ENCODE assay signal across 8 mouse cellular contexts in the genomic region with DNA sequence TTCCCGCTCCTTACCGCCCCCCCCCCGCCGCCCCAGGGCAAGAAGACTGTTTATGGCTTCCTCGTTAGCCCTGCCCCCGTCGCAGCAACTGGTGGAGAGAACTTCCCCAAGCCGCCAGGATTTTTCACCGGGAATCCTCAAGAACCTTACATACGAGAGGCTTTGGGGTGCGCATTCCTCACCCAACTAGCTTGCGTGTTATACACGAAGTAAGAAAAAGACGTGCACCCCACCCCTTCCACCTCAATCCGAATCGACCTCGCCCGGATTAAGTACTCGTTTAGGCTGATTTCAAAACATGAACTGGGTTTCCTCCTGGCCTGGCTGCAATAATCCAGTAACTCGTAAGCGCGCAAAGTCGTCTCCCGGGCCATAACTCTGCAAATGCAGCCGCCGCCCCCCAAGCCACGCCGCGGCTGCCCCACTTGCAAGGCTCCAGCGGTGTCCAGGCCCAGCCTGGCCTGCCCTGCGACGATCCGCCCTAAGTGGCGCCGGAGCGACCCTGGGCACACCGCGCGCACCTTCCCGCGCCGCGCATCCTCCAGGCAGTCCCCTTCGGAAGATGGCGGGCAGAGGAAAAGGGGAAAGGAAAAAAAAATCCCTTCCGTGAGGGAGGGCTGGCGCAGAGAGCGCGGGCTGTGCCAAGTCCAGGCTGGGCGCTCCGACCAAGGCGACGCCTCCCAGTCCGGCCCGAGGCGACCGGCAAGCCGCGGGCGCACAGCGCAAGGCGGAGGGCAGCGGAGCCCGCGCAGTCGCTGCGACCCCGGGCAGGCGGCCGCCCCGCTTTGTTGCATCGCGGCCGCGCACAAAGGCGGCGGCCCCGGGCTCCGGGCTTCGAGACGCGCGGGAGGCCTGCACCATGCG. TPM values are rescaled to one million over a fixed set of nuclear protein-coding genes. Genes with fewer than 3 reads are reported as not detected.
A peak's percentile ranks its signal among the peaks of the same experiment; 100 is the strongest.
DNase-seq lines count a peak whose midpoint lies in the region; ATAC-seq and TF ChIP-seq lines count a peak whose summit lies in the region.

No protein-coding gene starts in this region.

- H3K27me3 ChIP-seq in heart, adult 2 months (ENCODE audit: control insufficient read depth, insufficient read depth, low read length): no peaks in the 10 kb centered on the region; the same call in 1 of the 2 replicates
- H3K27me3 ChIP-seq in lung, embryonic 15.5 days: no peaks in the 10 kb centered on the region

- TF ChIP-seq CTCF in heart, adult 2 months (IDR thresholded peaks at IDR 0.05): no peak

- H3K9ac ChIP-seq in heart, adult 2 months (ENCODE audit: low read depth, low read length): peak overlapping the region; percentile 94
- H3K9ac ChIP-seq in lung, embryonic 15.5 days: peak overlapping the region; percentile 97

- intact Hi-C loops in heart, adult 2 months (cut with DNase I): loop anchor here (2.0 kb wide), 1 partner anchor 40 kb away; the partner anchor contains the start of gene Wdr5

- no peaks in the 10 kb centered on the region for H3K9me3 ChIP-seq in lung, embryonic 15.5 days

- TF ChIP-seq POLR2A in heart, adult 2 months (IDR thresholded peaks at IDR 0.05; ENCODE audit: insufficient read depth, low read depth, low read length): no peak

- peaks cover 11% of the 10 kb centered on the region for H3K79me2 ChIP-seq in heart, adult 2 months (replicated peaks; ENCODE audit: control insufficient read depth, insufficient read depth, low read length)

- no peaks in the 10 kb centered on the region; the same call in 1 of the 2 replicates for H3K36me3 ChIP-seq in heart, adult 2 months (ENCODE audit: control insufficient read depth, insufficient read depth, low read length)
- no peaks in the 10 kb centered on the region for H3K36me3 ChIP-seq in lung, embryonic 15.5 days

- H3K4me2 ChIP-seq in lung, embryonic 15.5 days: peak overlapping the region; percentile 72

- peak overlapping the region; percentile 86 for H3K27ac ChIP-seq in heart, adult 2 months
- H3K27ac ChIP-seq in lung, embryonic 15.5 days: peak overlapping the region; percentile 96

- no peak for TF ChIP-seq EP300 in heart, adult 2 months (IDR thresholded peaks at IDR 0.05; ENCODE audit: insufficient read depth, low read depth, low read length)

- under 1% methylated on average over 84 of the region's 84 CpGs for WGBS in heart, adult 2 months
- under 1% methylated on average over 83 of the region's 84 CpGs for WGBS in lung, embryonic 15.5 days

- peak; percentile 24; the same call in 1 of the 2 replicates for ATAC-seq in lung, embryonic 15.5 days (ENCODE audit: borderline replicate concordance, extremely low read depth, low FRiP score, low TSS enrichment)
- ATAC-seq in megakaryocyte progenitor cell, adult 5-6 weeks (replicated peaks; ENCODE audit: poor library complexity): no peak

- H3K4me1 ChIP-seq in heart, adult 2 months (ENCODE audit: control insufficient read depth, insufficient read depth, low read length): peaks cover 27% of the 10 kb centered on the region
- peaks cover 41% of the 10 kb centered on the region for H3K4me1 ChIP-seq in lung, embryonic 15.5 days

- H3K4me3 ChIP-seq in heart, adult 2 months: peak overlapping the region; percentile 92
- peak overlapping the region; percentile 91 for H3K4me3 ChIP-seq in lung, embryonic 15.5 days

- peak; percentile 26 for DNase-seq in right cerebral cortex, adult 18-20 months
- DNase-seq in right cerebral cortex, postnatal 36 days (ENCODE audit: low spot score in 2 of 2): no peak
- peak; percentile 52 to 54 for DNase-seq in cerebellum, postnatal 36 days
- peak; percentile 31 to 70 for DNase-seq in heart, adult 2 months
- DNase-seq in kidney, adult 9 months: peak; percentile 49
- peak; percentile 53 to 64 for DNase-seq in right cerebral cortex, postnatal 10 days (ENCODE audit: low spot score in 2 of 2)

RNA-seq across cellular contexts. Expression of gene Brd3, which starts 32.6 kb away (rescaled TPM):
- total RNA-seq in heart, adult 2 months (2021): 10 to 100 TPM; 27.0 to 28.7 TPM
- polyA plus RNA-seq in heart, adult 2 months (2012; rRNA removed): 12.5 and 13.1 TPM in 2 replicates
- polyA plus RNA-seq in lung, embryonic 15.5 days (2015; fragmentation: Nextera tagmentation; extraction: Ambion mirVana): 89.1 and 90.0 TPM in 2 replicates
- 52.4 and 54.7 TPM in 2 replicates for total RNA-seq in megakaryocyte progenitor cell, adult 5-6 weeks (2015)
- 26.7 and 29.4 TPM in 2 replicates for total RNA-seq in megakaryocyte progenitor cell, adult 5-6 weeks (2017)

RNA-seq across cellular contexts. Expression of gene Brd3os, which starts 32.7 kb away (rescaled TPM):
- under 1 TPM; 0.65 to 0.98 TPM for total RNA-seq in heart, adult 2 months (2021)
- polyA plus RNA-seq in heart, adult 2 months (2012; rRNA removed): 3.9 TPM in 2 replicates
- polyA plus RNA-seq in lung, embryonic 15.5 days (2015; fragmentation: Nextera tagmentation; extraction: Ambion mirVana): 6.2 and 7.1 TPM in 2 replicates
- total RNA-seq in megakaryocyte progenitor cell, adult 5-6 weeks (2015): 0.12 TPM in 1 of 2 replicates, not detected in the other
- total RNA-seq in megakaryocyte progenitor cell, adult 5-6 weeks (2017): 0.14 TPM in 1 of 2 replicates, not detected in the other

RNA-seq across cellular contexts. Expression of gene Wdr5, which starts 40.1 kb away (rescaled TPM):
- total RNA-seq in heart, adult 2 months (2021): 10 to 100 TPM; 24.0 to 24.8 TPM
- 18.6 and 27.4 TPM in 2 replicates for polyA plus RNA-seq in heart, adult 2 months (2012; rRNA removed)
- 60.4 and 61.2 TPM in 2 replicates for polyA plus RNA-seq in lung, embryonic 15.5 days (2015; fragmentation: Nextera tagmentation; extraction: Ambion mirVana)
- 36.7 and 37.2 TPM in 2 replicates for total RNA-seq in megakaryocyte progenitor cell, adult 5-6 weeks (2015)
- 85.6 and 87.3 TPM in 2 replicates for total RNA-seq in megakaryocyte progenitor cell, adult 5-6 weeks (2017)

RNA-seq across cellular contexts. Expression of gene Vav2, which starts 48.0 kb away (rescaled TPM):
- 10 to 100 TPM; 11.3 to 12.5 TPM for total RNA-seq in heart, adult 2 months (2021)
- polyA plus RNA-seq in heart, adult 2 months (2012; rRNA removed): 11.9 and 16.9 TPM in 2 replicates
- 9.0 and 9.7 TPM in 2 replicates for polyA plus RNA-seq in lung, embryonic 15.5 days (2015; fragmentation: Nextera tagmentation; extraction: Ambion mirVana)
- total RNA-seq in megakaryocyte progenitor cell, adult 5-6 weeks (2015): 4.8 and 7.5 TPM in 2 replicates
- total RNA-seq in megakaryocyte progenitor cell, adult 5-6 weeks (2017): 5.7 and 9.2 TPM in 2 replicates

Comparison
In these comparisons a context has a peak if more than half of its experiments do, and no peak if none do; other contexts are left out.
1. DNase-seq: peak in right cerebral cortex, adult 18-20 months (single experiment), cerebellum, postnatal 36 days (2 of 2), heart, adult 2 months (2 of 2), kidney, adult 9 months (single experiment) and right cerebral cortex, postnatal 10 days (2 of 2); none in right cerebral cortex, postnatal 36 days (0 of 2).